In genomic region chr4:106617056-106617455, GRCm38 (mm10) we compare ENCODE assay signal across 7 mouse cellular contexts. TPM values are rescaled to one million over a fixed set of nuclear protein-coding genes. Genes with fewer than 3 reads are reported as not detected.
DNase-seq lines count a peak whose midpoint lies in the region; ATAC-seq and TF ChIP-seq lines count a peak whose summit lies in the region.

TSS of gene Lexm (minus strand) at chr4:106617241.

- DNase-seq in limb, embryonic 10.5 days (ENCODE audit: low spot score): peak; percentile 64
- no peak for DNase-seq in gastrocnemius, postnatal 25 days
- DNase-seq in cerebellum, postnatal 4 days (ENCODE audit: low spot score in 2 of 2): no peak

- TF ChIP-seq POLR2A in olfactory bulb, adult 2 months (IDR thresholded peaks at IDR 0.05; ENCODE audit: insufficient read depth, low read depth, low read length): no peak

- peaks cover 50% of the 10 kb centered on the region for H3K4me1 ChIP-seq in megakaryocyte, embryonic 14.5 days
- H3K4me1 ChIP-seq in embryonic facial prominence, embryonic 12.5 days: peaks cover 10% of the 10 kb centered on the region
- peaks cover 23% of the 10 kb centered on the region for H3K4me1 ChIP-seq in limb, embryonic 10.5 days
- peaks cover 12% of the 10 kb centered on the region for H3K4me1 ChIP-seq in olfactory bulb, adult 2 months (ENCODE audit: control insufficient read depth, insufficient read depth, low read length)

- H3K9me3 ChIP-seq in megakaryocyte, embryonic 14.5 days: no peaks in the 10 kb centered on the region
- H3K9me3 ChIP-seq in embryonic facial prominence, embryonic 12.5 days: no peaks in the 10 kb centered on the region
- no peaks in the 10 kb centered on the region for H3K9me3 ChIP-seq in limb, embryonic 10.5 days (replicated peaks)

- H3K4me2 ChIP-seq in embryonic facial prominence, embryonic 12.5 days (replicated peaks): peak within 1 kb of the TSS; percentile 42

- no peaks in the 10 kb centered on the region for H3K36me3 ChIP-seq in megakaryocyte, embryonic 14.5 days (replicated peaks; ENCODE audit: low read length)
- H3K36me3 ChIP-seq in embryonic facial prominence, embryonic 12.5 days: no peaks in the 10 kb centered on the region
- no peaks in the 10 kb centered on the region for H3K36me3 ChIP-seq in limb, embryonic 10.5 days

- no peak for ATAC-seq in megakaryocyte, adult 5-6 weeks (ENCODE audit: poor library complexity, severe bottlenecking)
- ATAC-seq in embryonic facial prominence, embryonic 12.5 days (ENCODE audit: insufficient number of reproducible peaks, insufficient read depth, low FRiP score, low TSS enrichment): no peak

- peaks cover 24% of the 10 kb centered on the region for H3K27me3 ChIP-seq in megakaryocyte, embryonic 14.5 days (replicated peaks)
- H3K27me3 ChIP-seq in embryonic facial prominence, embryonic 12.5 days: peaks cover 19% of the 10 kb centered on the region
- peaks cover 45% of the 10 kb centered on the region for H3K27me3 ChIP-seq in limb, embryonic 10.5 days (ENCODE audit: low read depth, poor library complexity, severe bottlenecking)

- H3K4me3 ChIP-seq in megakaryocyte, embryonic 14.5 days (replicated peaks): peak within 1 kb of the TSS; percentile 90
- H3K4me3 ChIP-seq in embryonic facial prominence, embryonic 12.5 days: no peak within 1 kb of the TSS
- H3K4me3 ChIP-seq in limb, embryonic 10.5 days: peak within 1 kb of the TSS; percentile 25; the same call in 1 of the 2 replicates
- H3K4me3 ChIP-seq in olfactory bulb, adult 2 months (ENCODE audit: insufficient read depth, low read depth, low read length): peak within 1 kb of the TSS; percentile 17; the same call in 1 of the 2 replicates

- no peak within 1 kb of the TSS for H3K9ac ChIP-seq in embryonic facial prominence, embryonic 12.5 days

- 2% methylated on average over 19 of the region's 19 CpGs for WGBS in embryonic facial prominence, embryonic 12.5 days
- 1% methylated on average over 19 of the region's 19 CpGs for WGBS in limb, embryonic 10.5 days
- WGBS in olfactory bulb, adult 2 months: 2% methylated on average over 19 of the region's 19 CpGs

- no peak within 1 kb of the TSS for H3K27ac ChIP-seq in embryonic facial prominence, embryonic 12.5 days
- no peak within 1 kb of the TSS for H3K27ac ChIP-seq in limb, embryonic 10.5 days
- H3K27ac ChIP-seq in olfactory bulb, adult 2 months (ENCODE audit: insufficient read depth, low read depth, low read length): no peak within 1 kb of the TSS

- TF ChIP-seq CTCF in olfactory bulb, adult 2 months (IDR thresholded peaks at IDR 0.05; ENCODE audit: insufficient read depth, low read depth, low read length): no peak

RNA-seq across cellular contexts. Expression of gene Lexm, which starts in this region (rescaled TPM):
- polyA plus RNA-seq in megakaryocyte, embryonic 14.5 days (2012; ENCODE audit: insufficient read depth, low replicate concordance): not detected in 2 replicates
- not detected in 2 replicates for total RNA-seq in megakaryocyte, adult 5-6 weeks (2015)
- total RNA-seq in megakaryocyte, adult 5-6 weeks (2017): not detected in 2 replicates
- polyA plus RNA-seq in embryonic facial prominence, embryonic 12.5 days (2016; fragmentation: Nextera tagmentation; extraction: Ambion mirVana): 0.40 and 0.76 TPM in 2 replicates
- polyA plus RNA-seq in limb, embryonic 10.5 days (2016; fragmentation: Nextera tagmentation; extraction: Ambion mirVana): 0.15 TPM in 2 replicates
- not detected in 2 replicates for polyA plus RNA-seq in olfactory bulb, adult 2 months (2012; ENCODE audit: insufficient read depth, insufficient read length, low replicate concordance, missing spikeins)
- total RNA-seq in gastrocnemius, postnatal 25 days (2021): not detected

Comparison
In these comparisons a context has a peak if more than half of its experiments do, and no peak if none do; other contexts are left out.
1. Peak in DNase-seq and H3K4me3 ChIP-seq in limb, embryonic 10.5 days; RNA of the gene not detected or under 1 TPM.